Mouse (Mus musculus): ENCODE results near the gene Pycr2. TPM values are rescaled to one million over a fixed set of nuclear protein-coding genes. Genes with fewer than 3 reads are reported as not detected.

Gene Pycr2
- polyA plus RNA-seq, 1 experiment from 2014 or later, result 103 TPM

DNA sequence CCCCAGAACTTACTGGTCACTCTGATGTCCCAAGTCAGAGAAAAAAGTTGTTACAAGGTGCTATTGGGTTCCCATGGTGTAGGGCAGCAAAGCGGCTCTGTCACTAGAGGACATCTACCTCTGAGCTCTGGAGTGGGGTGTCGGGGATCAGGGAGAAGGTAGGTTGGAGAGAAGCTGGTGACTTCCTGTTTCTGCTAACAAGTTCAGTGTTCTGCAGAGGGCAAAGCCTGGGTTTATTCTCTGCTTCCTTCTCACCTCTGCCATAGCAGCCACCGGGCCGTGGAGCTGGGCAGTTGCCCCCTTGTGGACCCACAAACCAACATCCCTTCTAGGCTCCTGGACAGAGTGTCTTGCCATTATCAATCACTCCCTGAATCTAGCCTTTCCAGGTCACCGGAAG is 8.7 kb downstream of the Pycr2 start:
- H3K27me3 ChIP-seq (ENCODE audit: control insufficient read depth, insufficient read depth, low read length), result no peaks in the 10 kb centered on the region
- 91% methylated on average over 5 of the region's 5 CpGs for WGBS
- no peaks in the 10 kb centered on the region for H3K9me3 ChIP-seq (ENCODE audit: control insufficient read depth, low read length)
- H3K4me2 ChIP-seq (replicated peaks; ENCODE audit: low read depth, low read length), result no peak overlapping the region
- peaks cover 7% of the 10 kb centered on the region for H3K36me3 ChIP-seq (ENCODE audit: control insufficient read depth, insufficient read depth, low read length)
- H3K9ac ChIP-seq (ENCODE audit: low read depth, low read length), result no peak overlapping the region
- no peaks in the 10 kb centered on the region for H3K4me1 ChIP-seq (ENCODE audit: control insufficient read depth, insufficient read depth, low read length)
- no peak overlapping the region for H3K27ac ChIP-seq (ENCODE audit: low read depth, low read length)
- no peak overlapping the region for H3K4me3 ChIP-seq (ENCODE audit: low read length)
- ATAC-seq (ENCODE audit: low FRiP score, low TSS enrichment), result no peak

DNA sequence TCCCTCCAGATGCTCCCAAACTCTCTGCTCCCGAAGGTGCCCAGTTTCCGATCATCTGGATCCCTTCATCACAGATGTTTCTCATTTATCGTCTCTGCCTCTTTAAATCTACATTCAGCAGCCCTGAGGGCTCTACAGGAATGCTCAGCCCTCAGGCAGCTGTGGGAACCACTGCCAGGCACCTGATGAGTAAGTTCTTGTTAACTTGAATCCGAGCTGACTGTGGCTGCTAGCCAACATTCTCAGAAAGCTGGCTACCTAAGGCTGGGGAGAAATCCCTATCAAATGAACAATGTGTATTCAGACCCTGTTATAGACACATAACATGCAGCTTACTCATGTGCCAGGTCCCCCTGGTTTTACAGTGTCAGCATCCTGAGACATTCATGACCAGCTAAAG is 9.7 kb downstream of the Pycr2 start:
- no peak for ATAC-seq (ENCODE audit: low FRiP score, low TSS enrichment)

GRCm38 (mm10) chr1:180916425-180916824 is 12.3 kb downstream of the Pycr2 start:
- H3K4me2 ChIP-seq (replicated peaks; ENCODE audit: low read depth, low read length), result no peak overlapping the region
- H3K9me3 ChIP-seq (ENCODE audit: control insufficient read depth, low read length), result no peaks in the 10 kb centered on the region
- no peak overlapping the region for H3K27ac ChIP-seq (ENCODE audit: low read depth, low read length)
- no peak overlapping the region for H3K4me3 ChIP-seq (ENCODE audit: low read length)
- ATAC-seq (ENCODE audit: low FRiP score, low TSS enrichment), result no peak
- no peaks in the 10 kb centered on the region for H3K4me1 ChIP-seq (ENCODE audit: control insufficient read depth, insufficient read depth, low read length)
- no peaks in the 10 kb centered on the region for H3K27me3 ChIP-seq (ENCODE audit: control insufficient read depth, insufficient read depth, low read length)
- H3K9ac ChIP-seq (ENCODE audit: low read depth, low read length), result no peak overlapping the region
- no peaks in the 10 kb centered on the region for H3K36me3 ChIP-seq (ENCODE audit: control insufficient read depth, insufficient read depth, low read length)
- 90% methylated on average over 11 of the region's 11 CpGs for WGBS

More for the DNA sequence above, 9.7 kb downstream of the Pycr2 start:
- 64% methylated on average over 4 of the region's 4 CpGs for WGBS
- Histone ChIP-seq H3K27me3 (ENCODE audit: control insufficient read depth, insufficient read depth, low read length) (no peaks in the 10 kb centered on the region), H3K9me3 (ENCODE audit: control insufficient read depth, low read length) (no peaks in the 10 kb centered on the region), H3K4me2 (replicated peaks; ENCODE audit: low read depth, low read length) (no peak overlapping the region), H3K27ac (ENCODE audit: low read depth, low read length) (no peak overlapping the region), H3K9ac (ENCODE audit: low read depth, low read length) (no peak overlapping the region), H3K36me3 (ENCODE audit: control insufficient read depth, insufficient read depth, low read length) (no peaks in the 10 kb centered on the region), H3K4me3 (ENCODE audit: low read length) (no peak overlapping the region), H3K4me1 (ENCODE audit: control insufficient read depth, insufficient read depth, low read length) (no peaks in the 10 kb centered on the region)

- H3K4me2 ChIP-seq (replicated peaks; ENCODE audit: low read depth, low read length), result no peak overlapping the region
- H3K9ac ChIP-seq (ENCODE audit: low read depth, low read length), result no peak overlapping the region
- no peak overlapping the region for H3K4me3 ChIP-seq (ENCODE audit: low read length)
- WGBS, result 65% methylated on average over 1 of the region's 1 CpGs
- H3K4me1 ChIP-seq (ENCODE audit: control insufficient read depth, insufficient read depth, low read length), result no peaks in the 10 kb centered on the region
- H3K9me3 ChIP-seq (ENCODE audit: control insufficient read depth, low read length), result no peaks in the 10 kb centered on the region
- H3K27me3 ChIP-seq (ENCODE audit: control insufficient read depth, insufficient read depth, low read length), result no peaks in the 10 kb centered on the region
- H3K36me3 ChIP-seq (ENCODE audit: control insufficient read depth, insufficient read depth, low read length), result no peaks in the 10 kb centered on the region
- ATAC-seq (ENCODE audit: low FRiP score, low TSS enrichment), result no peak
- no peak overlapping the region for H3K27ac ChIP-seq (ENCODE audit: low read depth, low read length)
Measured at GRCm38 (mm10) chr1:180917053-180917452, 13.0 kb downstream of the Pycr2 start.

DNA sequence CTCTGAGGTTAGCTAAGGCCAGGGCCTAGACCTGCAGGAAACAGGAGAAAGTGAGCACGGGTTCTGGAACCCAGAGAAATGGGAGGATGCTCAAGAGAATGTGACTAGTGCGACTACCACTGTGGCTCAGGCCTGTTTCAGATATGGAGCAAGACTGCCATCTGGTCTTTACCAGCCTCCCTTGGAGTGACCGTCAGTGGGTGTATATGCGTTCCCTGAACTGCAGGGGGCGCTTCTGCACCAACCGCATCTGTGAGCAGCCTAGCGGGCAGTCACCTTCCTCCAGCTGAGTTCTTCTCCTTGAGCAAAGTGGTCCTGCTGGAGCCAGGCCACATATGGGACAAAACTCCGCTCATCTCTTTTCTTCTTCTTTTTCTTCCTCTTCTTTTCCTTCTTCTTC is 15.6 kb downstream of the Pycr2 start:
- Histone ChIP-seq H3K4me1 (ENCODE audit: control insufficient read depth, insufficient read depth, low read length) (no peaks in the 10 kb centered on the region), H3K4me3 (ENCODE audit: low read length) (no peak overlapping the region), H3K36me3 (ENCODE audit: control insufficient read depth, insufficient read depth, low read length) (no peaks in the 10 kb centered on the region), H3K27me3 (ENCODE audit: control insufficient read depth, insufficient read depth, low read length) (no peaks in the 10 kb centered on the region), H3K9me3 (ENCODE audit: control insufficient read depth, low read length) (no peaks in the 10 kb centered on the region), H3K27ac (ENCODE audit: low read depth, low read length) (no peak overlapping the region), H3K9ac (ENCODE audit: low read depth, low read length) (no peak overlapping the region), H3K4me2 (replicated peaks; ENCODE audit: low read depth, low read length) (no peak overlapping the region)
- 40% methylated on average over 8 of the region's 8 CpGs for WGBS
- ATAC-seq (ENCODE audit: low FRiP score, low TSS enrichment), result no peak

DNA sequence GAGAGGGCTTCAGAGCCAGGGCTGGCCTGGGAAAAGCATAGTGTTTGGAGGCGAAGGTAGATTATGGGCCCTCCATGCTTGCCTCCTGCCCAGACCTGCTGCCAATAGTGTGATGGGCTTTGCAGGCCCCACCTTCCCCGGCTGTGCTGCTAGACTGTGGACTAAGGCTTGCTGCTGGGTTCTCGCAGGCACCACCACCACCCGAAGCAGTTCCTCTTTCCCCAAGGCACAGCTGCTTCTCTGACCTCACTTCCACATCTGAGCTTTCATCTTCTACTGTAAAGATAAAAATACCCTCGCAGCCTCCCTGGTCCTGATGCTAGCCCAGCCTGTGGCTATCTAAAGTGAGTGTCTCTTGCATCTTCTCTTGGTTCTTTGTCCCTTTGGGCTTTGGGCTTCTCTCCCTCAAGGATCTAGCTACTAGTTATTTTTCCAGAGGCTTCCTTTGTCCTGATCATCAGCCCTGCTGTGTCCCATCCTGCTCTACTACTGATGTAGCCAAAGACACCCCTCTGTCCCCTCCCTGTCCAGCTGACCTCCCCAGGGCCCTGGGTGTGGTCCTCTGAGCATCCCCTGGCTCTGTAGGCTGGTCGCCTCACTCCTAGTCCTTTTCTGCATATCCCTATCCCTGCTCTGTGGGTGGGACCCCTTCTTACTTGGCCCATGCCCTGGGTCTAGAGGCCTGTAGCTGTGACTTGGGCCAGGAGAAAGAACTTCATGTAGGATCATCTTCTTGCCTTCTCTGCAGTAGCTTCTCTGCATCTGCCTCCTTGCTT is 18.4 kb downstream of the Pycr2 start:
- Histone ChIP-seq H3K9ac (ENCODE audit: low read depth, low read length) (no peak overlapping the region), H3K4me1 (ENCODE audit: control insufficient read depth, insufficient read depth, low read length) (no peaks in the 10 kb centered on the region), H3K4me2 (replicated peaks; ENCODE audit: low read depth, low read length) (no peak overlapping the region), H3K36me3 (ENCODE audit: control insufficient read depth, insufficient read depth, low read length) (no peaks in the 10 kb centered on the region), H3K27me3 (ENCODE audit: control insufficient read depth, insufficient read depth, low read length) (no peaks in the 10 kb centered on the region), H3K27ac (ENCODE audit: low read depth, low read length) (no peak overlapping the region), H3K9me3 (ENCODE audit: control insufficient read depth, low read length) (no peaks in the 10 kb centered on the region), H3K4me3 (ENCODE audit: low read length) (no peak overlapping the region)
- 69% methylated on average over 6 of the region's 6 CpGs for WGBS
- no peak for ATAC-seq (ENCODE audit: low FRiP score, low TSS enrichment)

DNA sequence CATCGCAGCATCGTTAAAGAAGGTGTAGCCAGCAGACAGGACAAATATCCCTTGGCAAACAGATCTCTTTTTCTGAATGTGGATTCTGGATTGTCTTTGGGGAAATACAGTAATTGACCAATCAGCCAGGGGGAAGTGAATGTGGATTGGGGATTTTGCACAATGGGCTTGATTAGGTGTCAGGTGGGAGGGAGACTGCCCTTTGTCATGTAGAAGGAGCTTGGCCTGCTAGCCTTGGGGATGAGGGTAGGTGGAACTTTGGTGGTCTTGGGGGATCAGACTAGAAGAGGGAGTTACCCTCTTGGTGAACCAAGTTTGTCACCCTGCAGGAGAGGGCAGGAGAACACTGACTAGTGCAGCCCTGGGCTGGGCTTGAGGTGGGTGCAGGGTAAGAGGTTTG is 20.6 kb downstream of the Pycr2 start:
- no peak for ATAC-seq (ENCODE audit: low FRiP score, low TSS enrichment)
- Histone ChIP-seq H3K27me3 (ENCODE audit: control insufficient read depth, insufficient read depth, low read length) (no peaks in the 10 kb centered on the region), H3K36me3 (ENCODE audit: control insufficient read depth, insufficient read depth, low read length) (no peaks in the 10 kb centered on the region), H3K4me3 (ENCODE audit: low read length) (no peak overlapping the region), H3K27ac (ENCODE audit: low read depth, low read length) (no peak overlapping the region), H3K4me2 (replicated peaks; ENCODE audit: low read depth, low read length) (no peak overlapping the region), H3K9ac (ENCODE audit: low read depth, low read length) (no peak overlapping the region), H3K4me1 (ENCODE audit: control insufficient read depth, insufficient read depth, low read length) (no peaks in the 10 kb centered on the region), H3K9me3 (ENCODE audit: control insufficient read depth, low read length) (no peaks in the 10 kb centered on the region)
- WGBS, result 30% methylated on average over 2 of the region's 2 CpGs

- Histone ChIP-seq H3K27me3 (ENCODE audit: control insufficient read depth, insufficient read depth, low read length) (no peaks in the 10 kb centered on the region), H3K4me3 (ENCODE audit: low read length) (no peak overlapping the region), H3K9ac (ENCODE audit: low read depth, low read length) (no peak overlapping the region), H3K4me2 (replicated peaks; ENCODE audit: low read depth, low read length) (no peak overlapping the region), H3K27ac (ENCODE audit: low read depth, low read length) (no peak overlapping the region), H3K4me1 (ENCODE audit: control insufficient read depth, insufficient read depth, low read length) (no peaks in the 10 kb centered on the region), H3K9me3 (ENCODE audit: control insufficient read depth, low read length) (no peaks in the 10 kb centered on the region), H3K36me3 (ENCODE audit: control insufficient read depth, insufficient read depth, low read length) (no peaks in the 10 kb centered on the region)
- 70% methylated on average over 4 of the region's 4 CpGs for WGBS
- no peak for ATAC-seq (ENCODE audit: low FRiP score, low TSS enrichment)
Measured at GRCm38 (mm10) chr1:180926286-180926685, 22.2 kb downstream of the Pycr2 start.

DNA sequence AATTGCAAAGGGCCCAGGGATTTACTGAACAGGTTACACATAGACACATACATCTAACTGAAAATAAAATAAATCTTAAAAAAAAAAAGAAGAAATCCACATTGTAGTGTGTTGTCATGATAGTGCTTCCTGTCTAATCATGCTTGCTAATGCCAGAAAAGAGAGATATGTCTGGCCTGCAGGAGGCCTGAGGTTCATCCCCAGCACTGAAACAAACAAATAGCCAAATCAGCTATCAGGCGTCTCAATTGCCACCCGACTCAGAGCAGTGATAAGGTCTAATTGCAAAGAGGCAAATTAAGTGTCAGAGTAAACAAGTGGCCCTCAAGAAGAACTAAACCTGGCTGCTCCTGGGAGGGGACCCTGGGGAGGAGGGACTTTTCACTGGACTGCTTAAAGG is 25.5 kb downstream of the Pycr2 start:
- Histone ChIP-seq H3K9me3 (ENCODE audit: control insufficient read depth, low read length) (no peaks in the 10 kb centered on the region), H3K9ac (ENCODE audit: low read depth, low read length) (no peak overlapping the region), H3K4me1 (ENCODE audit: control insufficient read depth, insufficient read depth, low read length) (no peaks in the 10 kb centered on the region), H3K27me3 (ENCODE audit: control insufficient read depth, insufficient read depth, low read length) (peaks cover 13% of the 10 kb centered on the region), H3K27ac (ENCODE audit: low read depth, low read length) (no peak overlapping the region), H3K36me3 (ENCODE audit: control insufficient read depth, insufficient read depth, low read length) (no peaks in the 10 kb centered on the region), H3K4me3 (ENCODE audit: low read length) (no peak overlapping the region), H3K4me2 (replicated peaks; ENCODE audit: low read depth, low read length) (no peak overlapping the region)
- WGBS, result 33% methylated on average over 2 of the region's 2 CpGs
- no peak for ATAC-seq (ENCODE audit: low FRiP score, low TSS enrichment)
